14 mouse cellular contexts compared by ENCODE assay signal in the genomic region with DNA sequence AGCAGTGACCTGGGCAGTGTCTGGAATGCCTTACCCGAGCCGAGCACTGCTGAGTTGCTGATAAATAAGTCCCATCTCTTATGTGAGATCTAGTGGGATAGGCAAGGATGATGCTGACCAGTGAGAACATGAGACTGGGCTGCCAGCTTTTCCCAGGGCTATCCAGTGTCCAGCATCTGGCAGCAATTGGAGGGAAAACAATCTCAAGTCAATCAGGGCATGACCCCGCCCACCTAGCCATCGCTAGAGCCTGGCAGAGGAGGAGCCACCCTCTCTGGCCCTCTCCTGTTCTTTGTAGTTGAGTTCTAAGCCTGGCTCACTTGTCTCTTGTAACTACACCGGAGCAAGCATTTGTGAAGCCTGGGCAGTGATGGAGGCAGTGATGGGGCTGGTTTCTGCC. TPM values are rescaled to one million over a fixed set of nuclear protein-coding genes. Genes with fewer than 3 reads are reported as not detected.
DNase-seq lines count a peak whose midpoint lies in the region; ATAC-seq lines count a peak whose summit lies in the region.
"Had no signal": no experiment of that assay in that cellular context is flagged by ENCODE, and none has a peak within 500 bp of the region (broad histone marks: within the 10 kb centered on the region; RNA-seq: fewer than 3 reads in every experiment).

No protein-coding gene starts in this region.

- no peak overlapping the region for H3K27ac ChIP-seq in kidney, embryonic 16.5 days (ENCODE audit: low read length)
- peak overlapping the region; percentile 2; the same call in 1 of the 2 replicates for H3K27ac ChIP-seq in embryonic facial prominence, embryonic 12.5 days

- no peak overlapping the region for H3K4me2 ChIP-seq in kidney, embryonic 16.5 days (replicated peaks; ENCODE audit: low read depth, low read length)
- no peak overlapping the region for H3K4me2 ChIP-seq in embryonic facial prominence, embryonic 12.5 days (replicated peaks)
- H3K4me2 ChIP-seq: lung, embryonic 14.5 days had no signal

- no peaks in the 10 kb centered on the region for H3K9me3 ChIP-seq in kidney, embryonic 16.5 days (ENCODE audit: low read length)
- H3K9me3 ChIP-seq in embryonic facial prominence, embryonic 12.5 days, result no peaks in the 10 kb centered on the region

- H3K9ac ChIP-seq in kidney, embryonic 16.5 days (replicated peaks; ENCODE audit: low read length), result no peak overlapping the region
- H3K9ac ChIP-seq in embryonic facial prominence, embryonic 12.5 days, result no peak overlapping the region
- H3K9ac ChIP-seq: lung, embryonic 14.5 days had no signal

- DNase-seq in kidney, adult 8-10 months, result no peak
- DNase-seq in embryo, embryonic 10.5 days (ENCODE audit: low spot score), result peak; percentile 83
- peak; percentile 62 for DNase-seq in mesoderm, embryonic 11.5 days (ENCODE audit: low read depth, low spot score)
- no peak for DNase-seq in cerebellum, postnatal 25 days
- no peak for DNase-seq in heart, postnatal 36 days
- DNase-seq: cerebellum, adult 11 months; liver; lung, embryonic 14.5 days; thymus, adult 2 months had no signal

- WGBS in kidney, embryonic 16.5 days, result 30% methylated on average over 5 of the region's 5 CpGs
- WGBS in embryonic facial prominence, embryonic 12.5 days, result 12% methylated on average over 5 of the region's 5 CpGs

- peak; percentile 67; the same call in 1 of the 2 replicates for ATAC-seq in kidney, embryonic 16.5 days (ENCODE audit: low FRiP score, low TSS enrichment)
- no peak for ATAC-seq in embryonic facial prominence, embryonic 12.5 days (ENCODE audit: insufficient number of reproducible peaks, insufficient read depth, low FRiP score, low TSS enrichment)
- ATAC-seq: activated CD4-positive, CD25-positive, alpha-beta regulatory T cell, adult 4 months; forebrain, embryonic 16.5 days had no signal

- H3K4me3 ChIP-seq in kidney, embryonic 16.5 days (ENCODE audit: low read length), result no peak overlapping the region
- no peak overlapping the region for H3K4me3 ChIP-seq in embryonic facial prominence, embryonic 12.5 days

- no peaks in the 10 kb centered on the region for H3K27me3 ChIP-seq in kidney, embryonic 16.5 days (ENCODE audit: insufficient read depth, low read length)
- no peaks in the 10 kb centered on the region for H3K27me3 ChIP-seq in embryonic facial prominence, embryonic 12.5 days

- no peaks in the 10 kb centered on the region for H3K4me1 ChIP-seq in kidney, embryonic 16.5 days (ENCODE audit: insufficient read depth, low read length)
- H3K4me1 ChIP-seq in embryonic facial prominence, embryonic 12.5 days, result peaks cover 17% of the 10 kb centered on the region; the same call in 1 of the 2 replicates

- H3K36me3 ChIP-seq in kidney, embryonic 16.5 days (ENCODE audit: insufficient read depth, low read length), result no peaks in the 10 kb centered on the region
- H3K36me3 ChIP-seq in embryonic facial prominence, embryonic 12.5 days, result no peaks in the 10 kb centered on the region

- intact Hi-C loops in heart, postnatal 36 days (cut with DNase I), result no loop called here

RNA-seq across cellular contexts. Expression of a gene that starts 56.2 kb away (rescaled TPM):
- polyA plus RNA-seq in kidney, embryonic 16.5 days (2015; fragmentation: Nextera tagmentation; extraction: Ambion mirVana), result 1.6 TPM in 2 replicates
- polyA plus RNA-seq in embryonic facial prominence, embryonic 12.5 days (2016; fragmentation: Nextera tagmentation; extraction: Ambion mirVana), result 11.0 and 11.5 TPM in 2 replicates
- 10 to 100 TPM in 1 of 2 experiments, 1 to 10 TPM in 1; 4.9 to 14.8 TPM for total RNA-seq in heart, postnatal 36 days (2021)
- total RNA-seq: granulocyte monocyte progenitor cell, adult 5-6 weeks had no signal
- polyA plus RNA-seq: activated CD4-positive, CD25-positive, alpha-beta regulatory T cell, adult 4 months had no signal

Comparison
In these comparisons a context has a peak if more than half of its experiments do, and no peak if none do; other contexts are left out.
1. DNase-seq: peak in embryo, embryonic 10.5 days (single experiment) and mesoderm, embryonic 11.5 days (single experiment); none in kidney, adult 8-10 months (0 of 2), cerebellum, postnatal 25 days (0 of 2) and heart, postnatal 36 days (0 of 2).